Mouse (Mus musculus) liver, embryonic 14.5 days (tissue): ENCODE results near the gene Arhgap27. TPM values are rescaled to one million over a fixed set of nuclear protein-coding genes. Genes with fewer than 3 reads are reported as not detected.
A peak's percentile ranks its signal among the peaks of the same experiment; 100 is the strongest.

Experiments used
- ATAC-seq: fragments of 200-750 bp; cut with Nextera tagmentation; 2 replicates; pipeline ENCODE4 v1.8.0; 2017; ENCODE audit warnings: moderate number of reproducible peaks, mild to moderate bottlenecking, moderate library complexity; ENCODE audit not compliant: insufficient read depth
- DNase-seq, 3 experiments: peaks; one replicate each; pipeline ENCODE4 v3.0.0-alpha.2; 2012 to 2013; ENCODE audit warnings: low read depth in 3 of 3, low spot score in 3 of 3
- H3K27ac ChIP-seq: fragments of 300-500 bp; sonication (generic); 2 replicates; pipeline ENCODE4 v1.5.1; 2014; ENCODE audit warnings: moderate library complexity, mild to moderate bottlenecking, control low read depth, inconsistent platforms
- H3K27me3 ChIP-seq: fragments of 300-500 bp; sonication (generic); 2 replicates; pipeline ENCODE4 v1.6.1; 2014; ENCODE audit warnings: mild to moderate bottlenecking, low read length, moderate library complexity; ENCODE audit not compliant: control insufficient read depth, insufficient read depth
- H3K36me3 ChIP-seq: fragments of 300-500 bp; sonication (generic); replicated peaks from 2 replicates; pipeline ENCODE4 v1.6.1; 2014; ENCODE audit warnings: low read depth; ENCODE audit not compliant: control insufficient read depth, insufficient read depth
- H3K4me1 ChIP-seq, 2 experiments: fragments of 200-500 bp in 1 of 2; fragments of 300-500 bp in 1 of 2; sonication (generic) in 1 of 2; replicated peaks; 2 replicates each; pipeline ENCODE4 v1.6.1; 2012 to 2014; ENCODE audit warnings: antibody characterized with exemption in 1 of 2, inconsistent platforms in 1 of 2, low read length in 1 of 2; ENCODE audit not compliant: control insufficient read depth in 2 of 2, insufficient read depth in 2 of 2
- H3K4me2 ChIP-seq: fragments of 300-500 bp; sonication (generic); 2 replicates; pipeline ENCODE4 v1.6.1; 2014; ENCODE audit warnings: low read depth, mild to moderate bottlenecking, control low read depth, moderate library complexity
- H3K4me3 ChIP-seq, 2 experiments: fragments of 200-500 bp in 1 of 2; fragments of 300-500 bp in 1 of 2; sonication (generic) in 1 of 2; 2 replicates each; pipeline ENCODE4 v1.5.1; 2012 to 2014; ENCODE audit warnings: low read depth in 2 of 2, low read length in 2 of 2, mild to moderate bottlenecking in 2 of 2, control low read depth in 1 of 2, inconsistent platforms in 1 of 2, moderate library complexity in 1 of 2; ENCODE audit not compliant: insufficient read depth in 1 of 2
- H3K9ac ChIP-seq: fragments of 300-500 bp; sonication (generic); replicated peaks from 2 replicates; pipeline ENCODE4 v1.6.1; 2014; ENCODE audit warnings: mild to moderate bottlenecking, control low read depth, moderate library complexity
- H3K9me3 ChIP-seq: fragments of 300-500 bp; sonication (generic); 2 replicates; pipeline ENCODE4 v1.6.1; 2016; ENCODE audit warnings: low read length, mixed read lengths; ENCODE audit not compliant: control insufficient read depth
- CTCF ChIP-seq: IDR thresholded peaks from 2 replicates; pipeline ENCODE4 v1.5.1; 2016; ENCODE audit warnings: antibody characterized with exemption, low read depth, control low read depth
- EP300 ChIP-seq: IDR thresholded peaks from 2 replicates; pipeline ENCODE4 v1.6.1; 2016; ENCODE audit warnings: antibody characterized with exemption, low read depth
- WGBS: fragments of 180-500 bp; shearing (Covaris S2); extraction: QIAGEN DNeasy Blood & Tissue Kit; methylation state at CpG from one replicate; pipeline ENCODE4 v1.1.7; 2014; ENCODE audit not compliant: insufficient replicate concordance; 5-methylcytosine and 5-hydroxymethylcytosine counted together
- polyA plus RNA-seq, 2 experiments: library from polyadenylated mRNA; depleted of rRNA in 1 of 2; stranded (reverse) in 1 of 2; unstranded in 1 of 2; fragments of >200 nt; fragmentation: Nextera tagmentation in 1 of 2; extraction: Ambion mirVana in 1 of 2; gene quantifications; 2 replicates each; pipeline versions ENCODE4 v1.2.1 to v1.2.3; 2012 to 2014

The Arhgap27 gene
- polyA plus RNA-seq (2012; rRNA removed) (2.6 TPM in 2 replicates), polyA plus RNA-seq (2014; fragmentation: Nextera tagmentation; extraction: Ambion mirVana) (1.4 and 1.5 TPM in 2 replicates)

- Histone ChIP-seq H3K36me3 (no peaks in the 10 kb centered on the region), H3K9me3 (no peaks in the 10 kb centered on the region), H3K4me3 (peak within 1 kb of the TSS; percentile 45 to 47), H3K4me2 (peak within 1 kb of the TSS; percentile 58), H3K27me3 (peaks cover 53% of the 10 kb centered on the region), H3K27ac (no peak within 1 kb of the TSS), H3K9ac (peak within 1 kb of the TSS; percentile 21; the same call in 1 of the 2 replicates), H3K4me1 (peaks cover 0 to 4% of the 10 kb centered on the region in 2 experiments; a peak in 1 of 4 replicates)
- no peak for TF ChIP-seq CTCF
- no peak for TF ChIP-seq EP300
- ATAC-seq: no peak; the same call in 1 of the 2 replicates
- DNase-seq: no peak
- 2% methylated on average over 35 of the region's 35 CpGs for WGBS
Observed at GRCm38 (mm10) chr11:103363214-103364148, at the start of gene Arhgap27. Gene Arhgap27, minus strand, starts transcription at chr11:103363692.

DNA sequence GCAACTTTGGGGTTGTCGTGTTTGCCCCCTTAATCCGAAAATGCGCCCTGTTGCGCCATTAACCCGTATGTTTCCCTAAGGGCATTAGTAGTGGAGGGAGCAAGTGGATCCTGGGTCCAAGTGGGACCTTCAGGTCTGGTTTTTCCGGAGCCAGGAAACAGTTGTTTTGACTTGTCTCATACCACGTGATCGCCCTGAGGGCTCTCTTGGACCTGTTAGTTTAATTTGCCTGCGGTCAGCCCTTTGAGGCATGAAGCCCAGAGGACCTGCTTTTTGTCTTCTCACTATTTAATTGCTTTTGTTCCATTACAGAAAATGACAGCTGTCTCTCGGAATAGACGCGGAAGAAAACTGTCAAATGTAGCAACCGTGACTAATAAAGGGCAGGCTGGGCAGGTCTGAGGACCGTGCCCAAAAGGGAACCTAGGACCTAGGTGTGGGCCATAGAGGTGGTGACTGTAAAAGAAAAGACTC lies 49.5 kb upstream of the Arhgap27 start:
- TF ChIP-seq EP300 (no peak), CTCF (no peak)
- Histone ChIP-seq H3K36me3 (no peaks in the 10 kb centered on the region; the same call in 1 of the 2 replicates), H3K9ac (peak overlapping the region; percentile 19), H3K27me3 (no peaks in the 10 kb centered on the region), H3K27ac (no peak overlapping the region), H3K4me2 (peak overlapping the region; percentile 90), H3K4me1 (peaks cover 3 to 10% of the 10 kb centered on the region in 2 experiments; a peak in 3 of 4 replicates), H3K9me3 (no peaks in the 10 kb centered on the region), H3K4me3 (peak overlapping the region; percentile 63 to 98)
- DNase-seq (no peak), ATAC-seq (peak; percentile 19; the same call in 1 of the 2 replicates)
- WGBS: 5% methylated on average over 14 of the region's 14 CpGs

GRCm38 (mm10) chr11:103411981-103412949 lies 48.8 kb upstream of the Arhgap27 start, which contains the start of gene Plekhm1:
Gene Plekhm1, minus strand, starts transcription at chr11:103412687.
- no peaks in the 10 kb centered on the region for H3K9me3 ChIP-seq
- peak within 1 kb of the TSS; percentile 94 for H3K9ac ChIP-seq
- ATAC-seq: peak; percentile 97
- H3K36me3 ChIP-seq: no peaks in the 10 kb centered on the region; the same call in 1 of the 2 replicates
- H3K4me3 ChIP-seq: peak within 1 kb of the TSS; percentile 77 to 98
- H3K27me3 ChIP-seq: no peaks in the 10 kb centered on the region
- H3K27ac ChIP-seq: peak within 1 kb of the TSS; percentile 68
- H3K4me2 ChIP-seq: peak within 1 kb of the TSS; percentile 90
- peaks cover 3 to 10% of the 10 kb centered on the region in 2 experiments; a peak in 3 of 4 replicates for H3K4me1 ChIP-seq
- DNase-seq: peak; percentile 89 to 90 (median 89)
- TF ChIP-seq CTCF (no peak; the same call in 1 of the 2 replicates), EP300 (no peak)
- WGBS: under 1% methylated on average over 60 of the region's 67 CpGs

DNA sequence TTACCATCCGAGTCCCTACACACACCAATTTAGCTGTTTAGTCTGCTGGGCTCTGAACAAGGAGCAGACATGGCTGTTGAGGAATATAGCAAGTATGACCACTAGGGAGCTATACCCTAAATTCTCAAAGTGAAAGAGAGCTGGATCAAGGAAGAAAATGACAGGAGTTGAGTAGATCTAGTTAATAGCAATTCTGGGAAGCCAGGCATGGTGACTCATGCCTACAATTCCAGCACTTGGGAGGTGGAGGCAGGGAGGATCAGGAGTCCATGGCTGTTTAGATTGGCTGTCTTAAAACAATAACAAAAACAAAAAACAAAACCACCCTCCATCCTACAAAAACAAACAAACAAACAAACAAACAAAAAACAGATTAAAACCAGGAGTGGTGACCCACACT lies 47.8 kb upstream of the Arhgap27 start:
- WGBS: 59% methylated on average over 1 of the region's 1 CpGs
- no peaks in the 10 kb centered on the region for H3K9me3 ChIP-seq
- peaks cover 3 to 10% of the 10 kb centered on the region in 2 experiments; a peak in 3 of 4 replicates for H3K4me1 ChIP-seq
- no peaks in the 10 kb centered on the region; the same call in 1 of the 2 replicates for H3K36me3 ChIP-seq
- H3K9ac ChIP-seq: peak overlapping the region; percentile 94; the same call in 1 of the 2 replicates
- TF ChIP-seq EP300: no peak
- TF ChIP-seq CTCF: no peak
- DNase-seq (no peak), ATAC-seq (no peak)
- no peak overlapping the region for H3K27ac ChIP-seq
- H3K4me2 ChIP-seq: peak overlapping the region; percentile 90
- no peaks in the 10 kb centered on the region for H3K27me3 ChIP-seq
- peak overlapping the region in 1 of 2 experiments; percentile 98; a peak in 2 of 4 replicates for H3K4me3 ChIP-seq
